Mouse (Mus musculus) embryonic fibroblast, embryonic 13.5 days (primary cell): ENCODE results near the gene Mtrex. TPM values are rescaled to one million over a fixed set of nuclear protein-coding genes. Genes with fewer than 3 reads are reported as not detected.

Experiments used
- H3K27ac ChIP-seq: 2 replicates; pipeline ENCODE4 v1.5.1; 2012; ENCODE audit warnings: low read length, control low read depth, inconsistent platforms; ENCODE audit not compliant: insufficient read depth
- H3K4me1 ChIP-seq: 2 replicates; pipeline ENCODE4 v1.6.1; 2011; ENCODE audit warnings: low read length; ENCODE audit not compliant: control insufficient read depth, insufficient read depth
- H3K4me3 ChIP-seq: 2 replicates; pipeline ENCODE4 v1.5.1; 2011; ENCODE audit warnings: mild to moderate bottlenecking, control low read depth, low read length; ENCODE audit not compliant: insufficient read depth
- CTCF ChIP-seq: IDR thresholded peaks from 2 replicates; pipeline ENCODE4 v1.5.1; 2011; ENCODE audit warnings: mild to moderate bottlenecking, control low read depth, low read length, moderate library complexity, borderline replicate concordance; ENCODE audit not compliant: insufficient read depth
- POLR2A ChIP-seq: IDR thresholded peaks from 2 replicates; pipeline ENCODE4 v1.6.1; 2011; ENCODE audit warnings: low read depth, mild to moderate bottlenecking, control low read depth, low read length, moderate library complexity
- polyA plus RNA-seq: library from polyadenylated mRNA; stranded (reverse); fragments of >200 nt; gene quantifications from 2 replicates; pipeline ENCODE4 v1.2.4, GENCODE M21; 2011; ENCODE audit warnings: low read depth; ENCODE audit not compliant: missing spikeins, insufficient read length

Gene Mtrex
- polyA plus RNA-seq = 54.5 and 58.5 TPM in 2 replicates

DNA sequence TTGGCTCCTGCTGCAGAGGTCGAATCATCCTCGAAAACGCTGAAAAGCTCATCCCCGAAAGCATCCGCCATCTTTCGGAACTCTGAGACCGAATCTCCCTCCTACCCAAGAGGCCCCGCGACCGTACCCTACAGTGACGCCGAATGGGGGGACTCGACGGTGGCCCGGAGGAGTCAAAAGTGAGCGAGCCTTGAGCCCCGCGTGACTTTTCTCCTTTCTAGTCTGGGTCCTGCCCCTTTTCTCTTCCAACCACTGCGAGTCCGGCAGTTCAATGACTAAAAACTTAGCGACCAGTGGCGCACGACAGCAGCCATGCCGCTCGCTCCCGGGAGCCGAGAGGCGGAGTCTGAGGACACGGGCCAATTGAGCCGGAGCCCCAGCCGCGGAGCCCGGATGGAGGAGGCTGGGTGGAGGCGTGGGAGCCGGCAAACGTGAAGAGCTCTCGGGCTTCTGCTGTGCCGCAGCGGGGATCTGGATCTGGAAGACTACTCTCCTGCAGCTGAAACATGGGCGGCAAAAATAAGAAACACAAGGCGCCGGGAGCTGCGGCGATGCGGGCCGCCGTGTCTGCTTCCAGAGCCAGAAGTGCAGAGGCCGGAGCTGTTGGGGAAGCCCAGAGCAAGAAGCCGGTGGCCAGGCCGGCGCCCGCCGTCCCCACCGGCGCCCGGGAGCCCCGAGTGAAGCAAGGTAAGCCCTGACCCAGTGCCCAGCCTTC lies at the start of gene Mtrex, which contains the start of gene Dhx29:
Gene Mtrex, minus strand, starts transcription at position 112 of the 715 bp plus-strand sequence.
Gene Dhx29, plus strand, starts transcription at position 168 of the 715 bp plus-strand sequence.
- TF ChIP-seq POLR2A (peak; percentile 64), CTCF (no peak)
- H3K4me3 ChIP-seq = peak within 1 kb of the TSS; percentile 97
- H3K4me1 ChIP-seq = peaks cover 2% of the 10 kb centered on the region; the same call in 1 of the 2 replicates
- H3K27ac ChIP-seq = peak within 1 kb of the TSS; percentile 78

DNA sequence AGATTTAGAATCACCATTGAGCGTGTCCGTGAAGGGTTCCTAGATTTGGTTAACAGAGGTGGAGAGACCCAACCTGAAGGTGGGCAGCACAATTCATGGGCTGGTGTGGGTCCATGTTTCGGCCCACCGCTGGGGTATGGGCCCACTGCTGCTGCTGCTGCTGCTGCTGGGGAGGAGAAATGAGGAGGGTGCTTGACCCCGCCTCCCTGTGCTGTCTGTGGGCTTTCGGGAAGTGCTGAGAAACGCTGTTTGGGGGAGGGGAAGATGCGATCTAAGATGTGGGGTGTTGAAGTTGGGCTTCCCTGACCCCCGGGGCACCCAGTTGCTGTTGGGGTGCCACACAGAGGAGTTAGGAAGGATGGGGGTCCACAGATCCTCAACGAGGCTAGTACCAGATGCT lies 49.5 kb upstream of the Mtrex start:
- Histone ChIP-seq H3K4me1 (no peaks in the 10 kb centered on the region), H3K4me3 (no peak overlapping the region), H3K27ac (no peak overlapping the region)
- TF ChIP-seq CTCF = no peak
- TF ChIP-seq POLR2A = no peak

DNA sequence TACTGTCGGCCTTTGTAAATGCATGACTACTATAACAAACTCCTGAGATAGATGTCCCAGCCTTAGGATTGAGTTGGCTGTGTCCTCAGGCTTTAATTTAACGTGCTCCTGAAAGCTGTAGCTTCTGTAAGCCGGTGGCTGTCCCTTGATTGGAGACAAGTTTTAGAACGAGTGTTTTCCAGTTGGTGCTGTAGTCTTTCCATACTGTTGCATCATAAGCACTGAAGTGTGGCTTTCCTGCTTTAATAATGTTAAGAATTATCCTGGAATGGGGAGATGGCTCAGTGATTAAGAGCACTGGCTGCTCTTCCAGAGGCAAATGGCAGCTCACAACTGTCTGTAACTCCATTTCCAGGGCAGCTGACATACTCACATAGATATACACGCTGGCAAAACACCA lies 40.1 kb upstream of the Mtrex start:
- Histone ChIP-seq H3K27ac (no peak overlapping the region), H3K4me3 (no peak overlapping the region), H3K4me1 (no peaks in the 10 kb centered on the region)
- no peak for TF ChIP-seq POLR2A
- TF ChIP-seq CTCF = no peak

DNA sequence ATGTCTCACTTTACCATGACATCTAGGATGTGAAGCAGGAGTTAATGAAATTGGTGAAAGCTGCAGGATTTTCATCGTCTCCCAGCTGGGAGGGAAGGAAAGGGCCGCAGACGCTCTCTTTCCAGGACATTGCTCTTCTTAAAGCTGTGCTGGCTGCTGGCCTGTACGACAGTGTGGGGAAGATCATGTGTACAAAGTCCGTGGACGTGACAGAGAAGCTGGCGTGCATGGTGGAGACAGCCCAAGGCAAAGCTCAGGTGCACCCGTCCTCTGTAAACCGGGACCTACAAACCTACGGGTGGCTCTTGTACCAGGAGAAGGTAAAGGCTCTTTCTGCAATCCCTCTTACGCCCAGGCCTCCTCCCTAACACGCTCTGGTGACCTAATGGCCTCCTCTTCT lies 37.2 kb upstream of the Mtrex start:
- Histone ChIP-seq H3K4me1 (no peaks in the 10 kb centered on the region), H3K27ac (no peak overlapping the region), H3K4me3 (no peak overlapping the region)
- TF ChIP-seq POLR2A = no peak
- TF ChIP-seq CTCF = no peak

DNA sequence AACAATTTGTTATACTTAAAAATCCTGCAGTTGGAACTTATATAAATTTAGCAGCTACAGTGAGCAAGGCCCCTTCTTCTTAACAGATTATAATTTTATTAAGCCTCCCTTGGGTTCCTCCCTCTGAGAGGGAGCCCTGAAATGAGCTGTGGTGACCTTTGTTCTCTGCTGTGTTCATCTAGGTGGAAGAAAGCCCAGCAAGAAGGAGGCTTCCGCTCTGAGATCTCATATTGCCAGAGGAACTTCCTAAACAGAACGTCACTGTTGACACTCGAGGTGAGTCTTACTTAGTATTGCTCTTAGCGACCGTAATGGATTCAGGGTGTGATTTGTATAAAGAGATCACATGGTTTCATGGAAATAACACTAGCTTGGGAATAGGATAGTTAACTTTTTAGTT lies 35.9 kb upstream of the Mtrex start:
- Histone ChIP-seq H3K27ac (no peak overlapping the region), H3K4me1 (no peaks in the 10 kb centered on the region), H3K4me3 (no peak overlapping the region)
- TF ChIP-seq POLR2A (no peak), CTCF (no peak)

DNA sequence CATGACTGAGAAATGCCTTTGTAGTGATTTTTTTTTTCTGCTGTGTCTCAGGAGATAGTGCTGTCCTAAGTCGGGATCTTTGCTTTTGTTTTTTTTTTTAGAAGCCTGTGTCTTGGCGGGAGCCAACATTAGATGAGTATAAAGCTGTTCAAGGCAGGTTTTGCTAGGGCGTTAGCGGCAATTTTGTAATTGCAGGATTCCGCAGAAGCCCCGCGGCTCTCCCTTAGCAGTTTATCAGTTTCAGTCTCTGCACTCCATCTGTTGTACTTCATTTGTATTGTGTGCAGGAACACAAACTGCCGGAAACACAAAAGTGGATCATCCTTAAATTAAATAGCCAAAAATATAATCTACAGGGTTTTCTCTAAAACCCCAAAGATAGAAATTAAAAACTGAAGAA lies 26.9 kb upstream of the Mtrex start:
- Histone ChIP-seq H3K4me1 (no peaks in the 10 kb centered on the region), H3K4me3 (no peak overlapping the region), H3K27ac (no peak overlapping the region)
- TF ChIP-seq CTCF (no peak), POLR2A (no peak)

DNA sequence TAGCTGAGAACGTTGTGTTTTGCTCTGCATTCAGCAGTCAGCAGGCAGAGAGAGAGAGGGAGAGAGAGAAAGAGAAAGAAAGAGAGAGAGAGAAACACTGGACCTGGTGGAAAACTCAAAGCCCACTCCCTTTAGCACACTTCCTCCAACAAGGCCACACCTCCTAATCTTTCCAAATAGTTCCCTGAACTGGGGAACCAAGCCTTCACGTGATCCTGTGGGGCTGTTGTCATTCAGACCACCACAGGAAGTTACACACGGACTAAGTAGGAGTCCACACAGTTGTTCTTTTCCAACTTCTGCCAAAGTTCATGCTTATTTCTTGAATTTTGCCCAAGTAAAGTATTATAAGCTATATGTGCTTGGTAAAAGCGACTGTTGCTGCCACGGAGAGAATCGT lies 18.7 kb upstream of the Mtrex start:
- no peaks in the 10 kb centered on the region for H3K4me1 ChIP-seq
- H3K27ac ChIP-seq = no peak overlapping the region
- no peak for TF ChIP-seq CTCF
- no peak for TF ChIP-seq POLR2A
- H3K4me3 ChIP-seq = no peak overlapping the region

DNA sequence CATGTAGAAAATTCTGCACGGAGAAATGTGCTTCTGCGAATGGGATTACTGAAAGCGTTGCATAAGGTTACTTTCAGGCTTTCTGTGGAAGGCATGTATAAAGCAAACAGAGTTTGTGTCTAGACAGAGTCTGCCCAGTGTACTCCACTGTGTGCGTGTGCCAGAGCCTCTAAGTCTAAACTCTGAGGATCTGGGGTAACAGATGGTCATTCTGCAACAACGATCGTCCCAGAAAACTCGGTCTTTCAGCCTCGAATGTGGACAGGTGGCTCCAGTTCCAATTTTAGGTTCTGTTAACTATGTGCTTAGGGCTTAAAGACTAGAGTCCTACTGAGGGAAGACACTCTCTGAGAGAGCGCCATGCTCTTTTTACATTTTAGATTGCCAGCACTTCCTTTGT lies 18.1 kb upstream of the Mtrex start:
- Histone ChIP-seq H3K4me3 (no peak overlapping the region), H3K4me1 (no peaks in the 10 kb centered on the region), H3K27ac (no peak overlapping the region)
- TF ChIP-seq CTCF (no peak), POLR2A (no peak)

DNA sequence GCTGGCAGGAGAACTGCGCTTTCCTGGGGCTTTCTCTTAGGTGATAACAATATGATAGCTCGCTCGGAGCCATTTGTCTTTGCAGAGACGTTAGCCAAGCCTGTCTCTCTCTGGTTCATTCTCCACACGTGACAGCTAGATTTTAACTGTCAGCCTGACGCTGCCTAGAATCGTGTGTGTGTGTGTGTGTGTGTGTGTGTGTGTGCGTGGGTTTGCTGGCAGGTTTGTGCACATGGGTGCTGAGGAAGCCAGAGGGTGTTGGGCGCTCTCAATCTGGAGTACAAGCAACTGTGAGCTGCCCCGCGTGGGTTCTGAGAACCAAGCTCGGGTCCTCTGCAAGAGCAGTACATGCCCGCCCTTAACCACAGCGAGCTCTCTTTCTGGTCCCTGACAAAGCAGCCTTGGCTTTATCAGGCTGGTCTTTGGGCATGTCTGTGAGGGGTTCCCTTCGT lies 14.7 kb upstream of the Mtrex start:
- Histone ChIP-seq H3K4me3 (no peak overlapping the region), H3K4me1 (no peaks in the 10 kb centered on the region), H3K27ac (no peak overlapping the region)
- TF ChIP-seq POLR2A = no peak
- TF ChIP-seq CTCF = no peak

DNA sequence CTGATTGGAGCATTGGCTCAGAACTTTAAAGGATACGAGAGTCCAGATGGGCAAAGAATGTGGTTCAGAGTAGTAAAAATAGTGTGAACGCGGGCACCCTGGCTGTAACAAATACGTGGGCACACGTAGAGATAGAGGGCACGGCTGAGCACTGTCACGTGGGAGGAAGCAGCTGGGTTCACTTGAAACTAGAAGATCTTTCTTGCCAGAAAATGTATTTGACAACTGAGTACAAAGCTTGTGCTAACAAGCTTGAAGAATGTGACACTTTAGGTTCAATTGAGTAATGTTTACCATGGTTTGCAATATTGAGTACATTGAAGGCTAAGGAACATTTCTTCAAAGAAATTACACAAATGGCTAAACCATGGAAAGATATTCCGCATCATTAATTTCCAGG lies 10.9 kb upstream of the Mtrex start:
- no peak overlapping the region for H3K4me3 ChIP-seq
- no peak overlapping the region for H3K27ac ChIP-seq
- H3K4me1 ChIP-seq = no peaks in the 10 kb centered on the region
- TF ChIP-seq CTCF (no peak), POLR2A (no peak)
